Mouse (Mus musculus): ENCODE measurements around the gene Fzd2. TPM values are rescaled to one million over a fixed set of nuclear protein-coding genes. Genes with fewer than 3 reads are reported as not detected.

Gene Fzd2
- total RNA-seq, 1 experiment from 2014 or later: 4.9 TPM

Other genes starting within 250 kb of the Fzd2 start
- 1.0 and 1.8 TPM in 2 replicates for gene Slc4a1, start 238.2 kb upstream of the Fzd2 start, total RNA-seq (2021)
- 24.4 and 39.7 TPM in 2 replicates for gene Rundc3a, start 211.0 kb upstream of the Fzd2 start, total RNA-seq (2021)
- gene Slc25a39, start 196.4 kb upstream of the Fzd2 start, total RNA-seq (2021): 439 and 629 TPM in 2 replicates
- 198 and 230 TPM in 2 replicates for gene Grn, start 174.1 kb upstream of the Fzd2 start, total RNA-seq (2021)
- gene Fam171a2, start 156.7 kb upstream of the Fzd2 start, total RNA-seq (2021): 4.3 and 8.7 TPM in 2 replicates
- gene Itga2b, start 134.3 kb upstream of the Fzd2 start, total RNA-seq (2021): 2.2 and 4.7 TPM in 2 replicates
- 32.2 and 33.4 TPM in 2 replicates for gene Gpatch8, start 48.0 kb upstream of the Fzd2 start, total RNA-seq (2021)
- gene Gm11627, start 24.9 kb upstream of the Fzd2 start, total RNA-seq (2021): not detected in 2 replicates
- 0.06 TPM in 1 of 2 replicates, not detected in the other for gene Meioc, start 59.3 kb downstream of the Fzd2 start, total RNA-seq (2021)
- 23.3 and 29.1 TPM in 2 replicates for gene Ccdc43, start 93.4 kb downstream of the Fzd2 start, total RNA-seq (2021)
- 2.9 and 4.7 TPM in 2 replicates for gene Adam11, start 157.0 kb downstream of the Fzd2 start, total RNA-seq (2021)
- gene Gjc1, start 215.3 kb downstream of the Fzd2 start, total RNA-seq (2021): 20.0 and 22.7 TPM in 2 replicates
- gene Higd1b, start 231.5 kb downstream of the Fzd2 start, total RNA-seq (2021): 0.76 TPM in 1 of 2 replicates, not detected in the other

All from adrenal gland, postnatal 25 days (tissue).